Mouse (Mus musculus): Measurements from ENCODE around the gene Hspa1a. TPM values are rescaled to one million over a fixed set of nuclear protein-coding genes. Genes with fewer than 3 reads are reported as not detected.
A peak's percentile ranks its signal among the peaks of the same experiment; 100 is the strongest.
"Not testable (repeated sequence)": the region's sequence is repeated elsewhere in the genome, so short reads cannot be mapped to it uniquely, and the experiment has no call there.

The Hspa1a gene
- total RNA-seq, 2 experiments from 2014 or later, result 2.6 to 2.9 TPM

DNA sequence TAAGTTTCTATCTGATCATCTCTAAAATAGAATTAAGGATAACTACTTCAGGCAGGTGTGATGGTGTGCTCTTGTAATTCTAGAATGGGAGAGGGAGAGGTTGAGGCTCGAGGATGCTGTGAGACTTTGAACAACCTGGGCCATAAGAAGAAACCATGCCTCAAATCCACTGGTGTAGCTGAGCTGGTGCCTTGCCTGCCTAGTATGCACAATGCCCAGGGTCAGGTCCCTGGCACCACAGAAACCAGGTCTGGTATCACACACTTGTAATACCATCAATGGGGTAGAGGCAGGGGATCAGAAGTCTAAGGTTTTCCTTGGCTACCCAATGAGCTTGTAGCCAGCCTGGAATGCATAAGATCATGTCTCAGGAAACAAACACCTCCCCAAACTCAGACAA lies 9.1 kb downstream of the Hspa1a start:
- DNase-seq, result no peak

DNA sequence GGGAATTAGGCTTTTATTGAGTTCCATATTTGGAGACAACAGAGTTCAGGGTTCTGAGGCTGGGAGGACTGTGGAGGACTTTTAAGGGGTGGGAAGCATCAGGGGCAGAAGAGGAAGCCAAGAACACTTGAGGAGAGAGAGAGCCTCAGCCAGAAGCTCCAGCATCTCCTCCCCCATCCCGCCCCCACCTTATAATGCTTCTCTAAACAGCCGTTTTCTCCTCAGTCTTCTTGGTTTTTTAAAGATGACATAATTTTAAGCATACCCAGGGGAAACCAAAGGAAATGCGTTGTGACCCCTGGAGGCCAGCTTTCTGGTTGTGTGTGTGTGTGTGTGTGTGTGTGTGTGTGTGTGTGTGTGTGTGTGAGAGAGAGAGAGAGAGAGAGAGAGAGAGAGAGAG lies 9.8 kb downstream of the Hspa1a start:
- peak; percentile 43 for DNase-seq

DNA sequence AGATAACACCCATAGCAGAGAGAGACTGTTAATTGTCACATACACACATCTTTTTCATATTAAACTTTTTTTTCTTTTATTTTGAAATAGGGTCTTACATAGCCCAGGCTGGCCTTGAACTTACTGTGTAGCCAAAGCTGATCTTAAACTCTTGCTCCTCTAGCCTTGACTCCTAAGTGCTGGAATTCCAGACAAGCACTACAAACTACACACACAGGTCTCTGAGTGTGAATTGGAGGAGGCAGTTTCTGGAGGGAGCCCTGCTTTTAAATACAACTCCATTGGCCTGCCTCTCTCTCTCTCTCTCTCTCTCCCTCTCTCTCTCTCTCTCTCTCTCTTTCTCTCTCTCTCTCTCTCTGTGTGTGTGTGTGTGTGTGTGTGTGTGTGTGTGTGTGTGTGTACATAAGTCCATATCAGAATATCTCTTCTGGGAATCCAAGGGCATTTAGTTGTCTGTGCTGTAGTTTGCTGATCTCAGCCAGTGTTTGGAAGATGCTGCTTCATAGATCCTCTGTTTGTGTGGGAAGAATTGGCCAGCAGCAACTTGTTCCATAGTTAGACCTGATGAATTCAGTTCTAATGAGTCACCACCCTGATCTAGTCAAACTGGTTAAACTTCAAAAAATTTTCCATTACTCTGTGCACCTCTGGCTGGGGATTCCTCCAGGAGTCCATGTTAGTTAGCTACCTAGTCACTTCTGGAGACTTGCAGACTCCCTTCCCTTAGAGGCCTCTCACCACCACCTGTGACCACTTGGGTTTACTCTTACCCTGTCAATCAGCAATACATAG lies 11.1 kb downstream of the Hspa1a start:
- no peak for DNase-seq

DNA sequence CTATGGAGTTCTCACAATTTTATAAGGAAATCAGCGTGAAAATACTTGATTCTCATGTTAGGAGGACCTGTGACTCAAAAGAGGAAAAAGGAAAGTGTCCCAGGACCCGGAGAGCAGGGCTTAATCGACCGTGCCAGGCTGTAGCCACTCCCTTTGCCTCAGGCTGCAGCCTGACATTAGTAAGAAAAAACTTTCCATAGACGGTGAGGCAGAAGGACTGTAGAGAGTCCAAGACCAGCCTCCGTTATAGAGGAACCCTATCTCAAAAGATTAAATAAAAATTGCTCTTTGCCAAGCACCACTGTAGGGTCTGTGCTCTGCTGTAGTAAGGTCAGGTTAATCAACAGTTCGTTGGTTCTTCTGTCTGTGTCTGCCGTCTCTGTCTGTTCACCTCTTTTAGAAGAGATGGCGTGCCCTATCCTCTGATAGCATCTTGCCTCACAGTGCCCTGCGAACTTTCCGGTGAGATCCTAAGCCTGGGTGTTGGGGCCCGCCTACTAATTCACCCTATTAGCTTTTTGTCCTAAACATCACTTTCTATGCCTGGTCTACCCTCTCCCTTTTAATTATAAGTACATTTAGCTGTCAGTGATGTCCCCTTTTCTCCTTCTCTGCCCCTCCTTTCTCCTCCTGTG lies 12.0 kb downstream of the Hspa1a start:
- peak; percentile 30 for DNase-seq

DNA sequence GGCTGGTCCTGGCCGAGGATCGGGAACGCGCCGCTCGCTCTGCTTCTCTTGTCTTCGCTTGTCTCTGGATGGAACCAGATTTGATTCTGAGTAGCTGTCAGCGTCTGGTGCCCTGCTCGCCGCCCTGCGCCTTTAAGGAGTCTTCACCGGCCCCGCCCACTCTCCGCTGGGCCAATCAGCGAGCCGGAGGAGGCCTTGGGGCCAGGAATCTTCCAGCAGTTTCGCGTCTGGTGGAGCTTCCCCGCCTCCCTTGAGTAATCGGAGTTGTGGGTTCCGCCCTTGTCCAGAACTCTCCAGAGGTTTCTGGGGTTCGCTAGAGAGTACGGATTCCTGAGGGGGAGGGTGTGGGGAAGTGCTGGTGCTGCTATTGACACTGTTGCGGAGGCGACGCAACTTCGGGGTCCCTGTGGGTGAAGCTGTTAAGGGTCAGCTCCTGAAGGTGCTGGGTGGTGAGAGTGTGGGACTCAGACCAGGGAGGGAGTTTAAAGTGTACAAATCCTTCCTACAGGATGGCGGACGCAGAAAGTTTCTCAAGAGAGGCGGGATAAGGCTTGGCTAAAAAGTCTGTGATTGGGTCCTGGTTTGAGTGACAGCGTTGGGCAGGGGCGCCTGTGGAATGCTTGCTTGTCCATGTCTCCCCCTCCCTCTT lies 12.7 kb downstream of the Hspa1a start, which contains the start of gene Hspa1b:
Hspa1b (minus strand) TSS at position 109 of the 649 bp plus-strand sequence.
- peak; percentile 83 for DNase-seq

DNA sequence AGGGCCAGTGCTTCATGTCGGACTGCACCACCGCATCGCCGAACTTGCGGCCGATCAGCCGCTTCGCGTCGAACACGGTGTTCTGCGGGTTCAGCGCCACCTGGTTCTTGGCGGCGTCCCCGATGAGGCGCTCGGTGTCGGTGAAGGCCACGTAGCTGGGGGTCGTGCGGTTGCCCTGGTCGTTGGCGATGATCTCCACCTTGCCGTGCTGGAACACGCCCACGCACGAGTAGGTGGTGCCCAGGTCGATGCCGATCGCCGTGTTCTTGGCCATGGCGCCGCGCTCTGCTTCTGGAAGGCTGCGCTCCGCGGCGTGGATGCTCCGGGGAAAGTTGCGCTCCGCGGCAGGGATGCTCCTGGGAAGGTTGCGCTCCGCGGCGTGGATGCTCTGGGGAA lies 13.2 kb downstream of the Hspa1a start:
- DNase-seq, result not testable (repeated sequence)

DNA sequence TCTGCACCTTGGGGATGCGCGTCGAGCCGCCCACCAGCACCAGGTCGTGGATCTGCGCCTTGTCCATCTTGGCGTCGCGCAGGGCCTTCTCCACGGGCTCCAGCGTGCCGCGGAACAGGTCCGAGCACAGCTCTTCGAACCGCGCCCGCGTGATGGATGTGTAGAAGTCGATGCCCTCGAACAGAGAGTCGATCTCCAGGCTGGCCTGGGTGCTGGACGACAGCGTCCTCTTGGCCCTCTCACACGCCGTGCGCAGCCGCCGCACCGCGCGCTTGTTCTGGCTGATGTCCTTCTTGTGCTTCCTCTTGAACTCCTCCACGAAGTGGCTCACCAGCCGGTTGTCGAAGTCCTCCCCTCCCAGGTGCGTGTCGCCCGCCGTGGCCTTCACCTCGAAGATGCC lies 14.0 kb downstream of the Hspa1a start:
- not testable (repeated sequence) for DNase-seq

DNA sequence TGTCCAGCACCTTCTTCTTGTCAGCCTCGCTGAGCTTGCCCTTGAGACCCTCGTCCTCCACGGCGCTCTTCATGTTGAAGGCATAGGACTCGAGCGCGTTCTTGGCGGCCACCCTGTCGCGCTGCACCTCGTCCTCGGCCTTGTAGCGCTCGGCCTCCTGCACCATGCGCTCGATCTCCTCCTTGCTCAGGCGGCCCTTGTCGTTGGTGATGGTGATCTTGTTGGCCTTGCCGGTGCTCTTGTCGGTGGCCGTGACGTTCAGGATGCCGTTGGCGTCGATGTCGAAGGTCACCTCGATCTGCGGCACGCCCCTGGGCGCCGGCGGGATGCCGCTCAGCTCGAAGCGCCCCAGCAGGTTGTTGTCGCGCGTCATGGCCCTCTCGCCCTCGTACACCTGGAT lies 14.7 kb downstream of the Hspa1a start:
- not testable (repeated sequence) for DNase-seq

DNA sequence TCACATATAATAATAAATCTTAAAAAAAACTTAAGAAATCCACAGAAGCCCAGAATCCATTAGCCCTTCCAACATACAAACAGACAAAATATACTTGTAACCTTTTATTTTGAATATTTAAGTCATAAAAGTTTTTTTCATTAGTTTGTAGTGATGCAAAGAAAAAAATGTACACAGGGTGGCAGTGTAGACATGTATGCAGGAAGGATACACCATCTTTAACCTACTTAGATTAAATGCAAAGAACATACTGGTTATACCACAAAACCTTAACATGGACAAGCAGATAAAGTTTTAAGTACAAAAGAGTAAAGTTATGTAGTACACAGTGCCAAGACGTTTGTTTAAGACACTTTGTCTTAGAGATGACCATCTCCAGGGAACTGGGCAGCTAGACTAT lies 15.6 kb downstream of the Hspa1a start:
- DNase-seq, result no peak

DNA sequence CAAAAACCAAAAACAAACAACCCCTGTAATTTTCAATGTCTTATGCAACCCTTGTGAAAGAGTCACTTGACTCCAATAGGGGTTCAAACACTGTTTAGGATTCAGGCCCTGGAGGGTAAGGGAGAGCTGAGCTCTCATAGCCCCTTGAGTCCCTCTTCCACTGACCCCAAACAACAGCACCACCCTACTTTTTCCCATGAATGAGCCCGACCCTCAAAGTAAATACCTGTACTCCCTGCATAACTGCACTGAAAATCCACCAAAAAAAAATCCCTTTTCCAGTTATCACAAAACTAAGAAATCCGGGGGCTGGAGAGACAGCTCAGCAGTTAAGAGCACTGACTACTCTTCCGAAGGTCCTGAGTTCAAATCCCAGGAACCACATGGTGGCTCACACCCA lies 16.1 kb downstream of the Hspa1a start:
- no peak for DNase-seq

DNA sequence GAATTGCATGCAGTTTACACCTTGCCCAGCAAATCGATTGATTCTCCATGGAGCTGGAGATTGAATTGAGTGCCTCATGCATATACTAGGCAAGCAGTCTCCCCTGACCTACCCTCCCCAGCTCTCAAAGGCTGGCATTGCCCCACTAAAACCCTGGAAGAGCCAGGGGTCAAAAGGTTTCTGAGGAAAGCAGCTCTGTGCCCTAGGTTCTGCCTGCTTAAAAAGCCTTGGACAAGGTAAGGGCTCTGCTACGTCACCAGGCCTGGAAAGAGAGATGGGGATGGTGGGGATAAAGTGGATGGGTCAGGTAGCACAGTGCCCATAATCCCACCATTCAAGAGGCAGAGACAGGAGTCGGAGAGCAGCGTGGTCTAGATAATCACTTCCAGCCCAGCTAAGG lies 17.1 kb downstream of the Hspa1a start:
- no peak for DNase-seq

DNA sequence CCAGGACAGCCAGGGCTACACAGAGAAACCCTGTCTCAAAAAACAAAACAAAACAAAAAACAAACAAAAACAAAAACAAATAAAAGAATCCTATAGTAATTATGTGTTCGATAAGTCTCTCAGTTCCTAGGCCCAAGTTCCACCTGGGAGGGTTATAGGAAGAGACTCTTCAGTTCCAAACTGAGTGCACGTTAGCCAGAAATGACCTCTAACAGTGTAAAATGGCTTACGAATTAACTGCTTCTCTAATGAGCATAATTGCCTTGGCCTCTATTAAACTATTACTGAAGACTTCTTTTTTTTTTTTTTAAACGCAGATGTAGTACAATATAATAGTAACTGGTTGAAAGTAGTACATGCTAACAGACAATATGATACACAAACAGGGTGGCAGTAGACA lies 18.1 kb downstream of the Hspa1a start:
- no peak for DNase-seq

DNA sequence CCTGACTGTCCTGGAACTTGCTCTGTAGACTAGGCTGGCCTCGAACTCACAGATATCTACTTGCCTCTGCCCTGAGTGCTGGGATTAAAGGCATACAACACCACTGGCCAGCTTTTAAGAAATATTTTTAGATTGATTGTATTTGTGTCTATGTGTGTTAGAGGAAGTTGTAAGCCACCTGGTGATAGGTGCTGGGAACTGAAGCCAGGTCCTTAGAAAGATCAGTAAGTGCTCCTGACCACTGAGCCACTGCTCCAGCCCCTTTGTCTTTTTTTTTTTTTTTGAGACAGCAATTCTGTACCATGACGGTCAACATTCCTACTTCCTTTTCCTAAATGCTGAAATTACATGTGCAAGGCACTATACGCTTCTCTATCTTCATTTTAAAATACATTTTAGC lies 18.7 kb downstream of the Hspa1a start:
- no peak for DNase-seq

DNA sequence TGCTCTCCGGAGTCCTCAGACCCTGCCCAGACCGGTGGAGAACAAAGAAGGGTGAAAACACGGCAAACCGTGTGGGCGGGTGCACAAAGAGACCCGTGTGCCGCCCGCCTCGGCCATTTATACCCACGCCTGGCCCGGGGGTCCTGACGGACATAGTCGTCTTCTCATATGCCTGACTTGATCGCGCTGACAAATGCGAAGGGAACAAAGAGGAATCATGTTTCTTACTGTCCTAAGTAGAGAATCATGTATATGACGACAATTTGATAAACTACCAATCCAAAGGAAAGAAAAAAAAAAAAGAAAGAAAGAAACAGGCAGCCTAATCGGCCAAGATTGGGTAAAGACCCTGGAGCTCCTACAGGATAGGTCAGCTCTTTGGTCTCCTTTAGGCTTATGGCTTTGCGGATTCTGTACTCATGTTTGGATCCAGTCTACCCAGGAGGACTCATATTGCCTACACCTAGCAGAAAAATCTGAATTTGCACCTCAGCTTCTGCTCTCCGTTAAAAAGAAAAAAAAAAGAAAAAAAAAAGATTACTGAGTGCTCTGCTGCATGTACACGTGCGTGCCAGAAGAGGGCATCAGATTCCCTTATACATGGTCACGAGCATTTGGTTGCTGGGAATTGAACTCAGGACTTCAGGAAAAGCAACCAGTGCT lies 19.4 kb downstream of the Hspa1a start:
- DNase-seq, result peak; percentile 89

DNA sequence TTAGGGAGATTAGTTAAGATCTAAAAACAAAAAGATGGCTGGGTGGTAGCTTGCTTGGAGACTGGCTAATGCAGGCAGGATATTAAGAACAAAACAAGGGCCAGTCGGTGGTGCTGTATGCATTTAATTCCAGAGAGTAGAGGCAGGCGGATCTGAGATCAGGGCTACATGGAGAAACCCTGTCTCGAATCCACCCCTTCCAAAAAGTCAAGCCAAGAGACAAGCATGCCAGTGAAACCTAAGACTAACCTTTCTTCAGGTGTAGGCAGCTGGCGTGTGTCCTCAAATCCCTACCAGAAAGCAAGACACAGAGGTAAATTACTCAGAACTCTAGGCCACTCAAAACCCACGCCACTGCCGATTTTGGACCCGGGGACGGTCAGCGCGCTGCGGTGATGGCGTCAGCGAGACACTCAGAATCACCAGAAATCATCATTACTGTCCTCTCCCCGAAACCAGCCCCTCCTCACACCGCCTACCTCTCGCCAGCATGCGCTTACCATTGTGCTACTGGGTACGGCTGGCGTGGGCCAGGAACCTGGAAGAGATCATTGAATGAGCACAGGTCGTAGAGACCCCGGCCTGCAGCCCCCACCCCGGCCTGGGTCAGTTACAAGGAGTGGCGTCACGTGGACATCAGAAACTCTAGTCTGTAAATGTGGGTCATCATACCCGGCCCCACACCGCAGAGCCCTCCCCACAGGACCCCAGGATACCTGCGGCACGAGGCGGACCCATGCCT lies 20.1 kb downstream of the Hspa1a start:
- no peak for DNase-seq

DNA sequence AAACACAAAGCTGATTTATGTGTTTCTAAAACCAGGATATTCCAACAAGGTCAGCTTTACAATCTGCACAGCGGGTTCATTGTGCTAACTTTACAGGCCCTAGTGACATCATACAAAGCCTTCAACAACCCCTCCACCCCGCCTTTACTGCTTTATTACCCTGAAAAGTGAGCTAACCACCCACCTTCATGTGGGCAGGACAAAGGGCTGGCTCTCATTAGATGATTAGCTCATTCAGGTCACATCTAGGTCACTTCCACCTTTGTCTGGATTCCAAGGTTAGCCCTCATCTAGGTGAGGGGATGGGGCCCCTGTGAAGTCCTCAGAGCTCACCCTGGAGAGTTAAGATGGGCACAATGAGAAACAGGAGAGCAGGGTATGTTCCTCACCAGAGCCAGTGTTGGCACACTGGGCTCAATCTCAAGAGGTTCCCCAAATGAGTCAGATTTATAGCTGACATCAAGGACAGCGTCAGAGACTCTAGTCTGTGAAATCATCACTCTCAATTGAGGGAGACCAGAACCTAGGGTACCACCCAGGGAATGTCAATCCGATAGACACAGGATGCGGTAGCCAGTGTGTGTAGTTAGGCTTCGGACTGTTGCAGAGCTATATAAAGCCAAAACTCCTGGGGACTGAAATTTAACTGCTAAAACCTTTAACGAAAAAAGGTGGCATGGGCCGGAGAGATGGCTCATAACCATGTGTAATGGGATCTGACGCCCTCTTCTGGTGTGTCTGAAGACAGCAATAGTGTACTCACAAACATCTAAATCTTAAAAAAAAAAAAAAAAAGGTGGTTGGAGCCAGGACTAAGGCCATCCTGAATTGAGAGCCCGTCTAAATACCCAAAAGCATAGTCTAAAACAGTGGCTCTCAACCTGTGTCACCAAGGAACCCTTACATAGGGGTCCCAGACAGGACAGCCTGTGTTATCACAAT lies 21.2 kb downstream of the Hspa1a start:
- no peak for DNase-seq

DNA sequence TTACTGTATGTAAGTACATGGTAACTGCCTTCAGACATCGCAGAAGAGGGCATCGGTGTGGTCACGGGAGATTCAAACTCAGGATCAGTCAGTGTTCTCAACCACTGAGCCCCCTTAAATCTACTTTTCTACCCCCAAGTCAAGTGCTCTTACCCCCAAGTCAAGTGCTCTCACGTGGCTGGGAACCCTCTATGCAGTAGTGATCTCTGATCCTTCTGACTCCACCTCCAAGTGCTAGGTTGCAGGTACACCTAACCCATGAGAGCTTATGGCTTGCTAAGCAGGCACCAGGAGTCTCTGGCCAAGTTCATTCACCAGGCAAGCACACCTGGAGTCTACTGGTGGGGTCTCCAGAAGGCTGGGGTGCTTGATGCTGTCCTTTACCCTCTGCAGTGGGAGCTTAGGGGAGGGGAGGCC lies 22.4 kb downstream of the Hspa1a start:
- DNase-seq, result no peak

DNA sequence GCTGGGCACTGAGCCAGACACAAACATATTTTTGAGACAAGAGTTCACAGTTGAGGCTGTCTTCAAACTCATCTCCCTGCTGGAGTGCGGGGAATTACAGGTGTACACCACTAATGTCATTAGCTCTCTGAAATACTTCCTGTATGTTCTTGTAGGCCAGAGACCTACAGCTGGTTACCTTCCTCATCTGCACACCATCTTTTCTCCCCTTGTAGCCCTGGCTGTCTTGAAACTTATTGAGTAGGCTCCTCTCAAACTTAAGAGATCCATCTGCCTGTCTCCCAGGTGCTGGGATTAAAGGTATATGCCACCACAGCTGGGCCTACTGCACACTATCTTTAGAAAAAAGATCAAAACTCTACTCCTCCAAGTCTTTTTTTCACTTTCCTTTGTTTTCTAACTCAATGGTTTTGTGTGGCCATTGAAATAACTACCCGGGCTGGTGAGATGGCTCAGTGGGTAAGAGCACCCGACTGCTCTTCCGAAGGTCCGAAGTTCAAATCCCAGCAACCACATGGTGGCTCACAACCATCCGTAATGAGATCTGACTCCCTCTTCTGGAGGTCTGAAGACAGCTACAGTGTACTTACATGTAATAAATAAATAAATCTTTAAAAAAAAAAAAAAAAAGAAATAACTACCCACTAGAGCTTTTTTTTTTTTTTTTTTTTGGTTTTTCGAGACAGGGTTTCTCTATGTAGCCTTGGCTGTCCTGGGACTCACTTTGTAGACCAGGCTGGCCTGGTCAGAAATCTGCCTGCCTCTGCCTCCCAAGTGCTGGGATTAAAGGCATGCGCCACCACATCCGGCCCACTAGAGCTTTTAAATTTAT lies 23.0 kb downstream of the Hspa1a start:
- not testable (repeated sequence) for DNase-seq

DNA sequence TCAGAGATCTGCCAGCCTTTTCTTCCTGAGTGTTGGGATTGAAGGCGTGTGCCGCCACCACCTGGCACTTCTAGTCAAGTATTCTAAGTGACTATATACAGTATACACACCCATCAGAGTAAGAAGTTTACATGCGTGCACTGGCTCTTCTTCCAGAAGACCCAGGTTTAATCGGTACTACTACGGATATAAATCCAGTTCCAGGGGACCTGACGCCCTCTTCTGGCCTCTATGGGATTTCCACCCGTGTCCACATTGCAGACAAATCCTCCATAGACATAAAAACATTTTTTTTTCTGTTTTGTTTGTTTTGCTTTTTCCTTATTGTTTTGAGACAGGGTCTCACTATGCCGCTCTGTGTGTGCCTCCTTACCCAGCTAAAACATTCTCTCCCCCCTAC lies 24.4 kb downstream of the Hspa1a start:
- peak; percentile 45 for DNase-seq

DNA sequence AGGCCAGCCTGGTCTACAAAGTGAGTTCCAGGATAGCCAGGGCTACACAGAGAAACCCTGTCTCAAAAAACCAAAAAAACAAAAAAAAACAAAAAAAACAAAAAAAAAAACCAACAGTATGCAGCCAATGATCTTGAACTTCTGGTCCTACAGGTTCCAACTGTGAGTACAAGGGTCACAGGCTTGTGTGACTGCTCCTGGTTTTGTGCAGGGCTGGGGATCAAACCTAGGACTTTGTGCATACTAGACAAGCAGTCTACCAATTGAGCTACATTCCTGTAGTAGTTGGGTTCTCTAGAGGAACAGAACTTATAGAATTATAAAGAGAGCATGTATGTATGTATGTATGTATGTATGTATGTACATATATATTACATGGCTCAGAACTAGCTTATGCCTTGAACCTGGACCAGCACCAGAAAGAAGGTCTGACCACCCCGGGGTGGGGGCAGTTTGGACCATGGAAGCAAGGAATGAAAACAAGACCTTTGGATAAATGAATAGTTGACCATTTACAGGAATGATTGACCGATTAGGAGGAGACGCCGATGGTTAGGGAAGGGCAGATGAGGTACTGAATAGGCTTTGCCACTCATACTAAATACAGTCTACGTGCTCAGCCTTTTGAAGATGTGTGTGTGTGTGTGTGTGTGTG lies 25.3 kb downstream of the Hspa1a start:
- no peak for DNase-seq
